Comparison of ENCODE assay signal across 8 mouse cellular contexts in the genomic region with DNA sequence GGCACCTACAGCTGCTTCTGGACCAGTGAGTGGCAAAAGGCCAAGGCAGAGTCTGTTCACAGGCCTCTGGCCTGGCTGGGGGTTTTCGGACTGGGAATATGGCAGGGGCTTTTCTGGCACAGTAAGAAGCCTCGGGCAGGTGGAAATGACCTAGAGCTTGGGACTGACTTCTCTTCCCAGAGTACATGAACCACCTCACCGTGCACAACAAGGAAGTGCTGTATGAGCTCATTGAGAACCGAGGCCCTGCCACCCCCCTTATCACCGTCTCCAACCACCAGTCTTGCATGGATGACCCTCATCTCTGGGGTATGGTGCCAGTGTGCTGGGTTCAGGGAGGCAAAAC. TPM values are rescaled to one million over a fixed set of nuclear protein-coding genes. Genes with fewer than 3 reads are reported as not detected.
A peak's percentile ranks its signal among the peaks of the same experiment; 100 is the strongest.
DNase-seq lines count a peak whose midpoint lies in the region; ATAC-seq lines count a peak whose summit lies in the region.

No protein-coding gene starts in this region.

- ATAC-seq in CD4-positive, CD25-positive, alpha-beta regulatory T cell, adult 4 months: no peak
- ATAC-seq in megakaryocyte, adult 5-6 weeks (ENCODE audit: poor library complexity, severe bottlenecking): no peak
- ATAC-seq in limb, embryonic 12.5 days (ENCODE audit: insufficient number of reproducible peaks, insufficient read depth, low FRiP score, low TSS enrichment, low read depth): peak; percentile 7; the same call in 1 of the 2 replicates

- H3K9me3 ChIP-seq in megakaryocyte, embryonic 14.5 days: no peaks in the 10 kb centered on the region
- no peaks in the 10 kb centered on the region for H3K9me3 ChIP-seq in limb, embryonic 12.5 days

- H3K27me3 ChIP-seq in megakaryocyte, embryonic 14.5 days (replicated peaks): peaks cover 19% of the 10 kb centered on the region
- H3K27me3 ChIP-seq in limb, embryonic 12.5 days: peaks cover 17% of the 10 kb centered on the region
- H3K27me3 ChIP-seq in splenic B cell, adult 2 months (ENCODE audit: control insufficient read depth, insufficient read depth, low read length, poor library complexity, severe bottlenecking): no peaks in the 10 kb centered on the region

- peak overlapping the region; percentile 95 for H3K4me3 ChIP-seq in megakaryocyte, embryonic 14.5 days (replicated peaks)
- peak overlapping the region; percentile 60 for H3K4me3 ChIP-seq in limb, embryonic 12.5 days (replicated peaks)

- peak overlapping the region; percentile 84; the same call in 1 of the 2 replicates for H3K27ac ChIP-seq in limb, embryonic 12.5 days

- DNase-seq in CD4-positive, CD25-positive, alpha-beta regulatory T cell, adult 2 months (ENCODE audit: low read depth, low spot score): peak; percentile 13
- DNase-seq in splenic B cell, adult 2 months (ENCODE audit: low read depth, low spot score): peak; percentile 47
- no peak for DNase-seq in thymus, postnatal 4 days
- no peak for DNase-seq in layer of hippocampus, adult 18-20 months (ENCODE audit: low spot score in 2 of 2)

- peaks cover 19% of the 10 kb centered on the region for H3K4me1 ChIP-seq in megakaryocyte, embryonic 14.5 days
- H3K4me1 ChIP-seq in limb, embryonic 12.5 days (replicated peaks): peaks cover 10% of the 10 kb centered on the region; the same call in 1 of the 2 replicates

- peaks cover 36% of the 10 kb centered on the region for H3K36me3 ChIP-seq in megakaryocyte, embryonic 14.5 days (replicated peaks; ENCODE audit: low read length)
- H3K36me3 ChIP-seq in limb, embryonic 12.5 days: 0 out of 2 replicates have a peak, but pooled peaks cover under 1% of the 10 kb centered on the region
- no peaks in the 10 kb centered on the region for H3K36me3 ChIP-seq in splenic B cell, adult 2 months (ENCODE audit: control insufficient read depth, insufficient read depth, low read length, poor library complexity, severe bottlenecking)

- 32% methylated on average over 5 of the region's 5 CpGs for WGBS in limb, embryonic 12.5 days

- H3K9ac ChIP-seq in limb, embryonic 12.5 days (replicated peaks): peak overlapping the region; percentile 73

- peak overlapping the region; percentile 69 for H3K4me2 ChIP-seq in limb, embryonic 12.5 days

RNA-seq across cellular contexts. Expression of a gene that starts 0.9 kb away (rescaled TPM):
- 10 to 100 TPM; 23.0 to 31.1 TPM for polyA plus RNA-seq in CD4-positive, CD25-positive, alpha-beta regulatory T cell, adult 4 months (2017; shearing (Covaris generic))
- 2.8 TPM in 1 of 2 replicates, not detected in the other for polyA plus RNA-seq in megakaryocyte, embryonic 14.5 days (2012; ENCODE audit: insufficient read depth, low replicate concordance)
- 105 and 116 TPM in 2 replicates for total RNA-seq in megakaryocyte, adult 5-6 weeks (2015)
- total RNA-seq in megakaryocyte, adult 5-6 weeks (2017): 63.8 and 69.1 TPM in 2 replicates
- 9.9 and 11.6 TPM in 2 replicates for polyA plus RNA-seq in limb, embryonic 12.5 days (2016; fragmentation: Nextera tagmentation; extraction: Ambion mirVana)
- 1 to 10 TPM; 2.4 to 2.6 TPM for total RNA-seq in layer of hippocampus, adult 18-20 months (2021)

RNA-seq across cellular contexts. Expression of a gene that starts 1.4 kb away (rescaled TPM):
- 10 to 100 TPM; 54.0 to 68.6 TPM for polyA plus RNA-seq in CD4-positive, CD25-positive, alpha-beta regulatory T cell, adult 4 months (2017; shearing (Covaris generic))
- polyA plus RNA-seq in megakaryocyte, embryonic 14.5 days (2012; ENCODE audit: insufficient read depth, low replicate concordance): 29.6 and 48.2 TPM in 2 replicates
- 45.2 and 49.3 TPM in 2 replicates for total RNA-seq in megakaryocyte, adult 5-6 weeks (2015)
- total RNA-seq in megakaryocyte, adult 5-6 weeks (2017): 28.1 and 33.1 TPM in 2 replicates
- polyA plus RNA-seq in limb, embryonic 12.5 days (2016; fragmentation: Nextera tagmentation; extraction: Ambion mirVana): 90.9 and 94.9 TPM in 2 replicates
- 10 to 100 TPM; 57.7 to 60.7 TPM for total RNA-seq in layer of hippocampus, adult 18-20 months (2021)

RNA-seq across cellular contexts. Expression of a gene that starts 12.5 kb away (rescaled TPM):
- polyA plus RNA-seq in CD4-positive, CD25-positive, alpha-beta regulatory T cell, adult 4 months (2017; shearing (Covaris generic)): 1,000 to 10,000 TPM in 1 of 2 experiments, 100 to 1,000 TPM in 1; 597 to 1,460 TPM
- polyA plus RNA-seq in megakaryocyte, embryonic 14.5 days (2012; ENCODE audit: insufficient read depth, low replicate concordance): 328 and 1,584 TPM in 2 replicates
- total RNA-seq in megakaryocyte, adult 5-6 weeks (2015): 2,650 and 3,055 TPM in 2 replicates
- 1,311 and 1,465 TPM in 2 replicates for total RNA-seq in megakaryocyte, adult 5-6 weeks (2017)
- polyA plus RNA-seq in limb, embryonic 12.5 days (2016; fragmentation: Nextera tagmentation; extraction: Ambion mirVana): 787 and 794 TPM in 2 replicates
- 100 to 1,000 TPM; 185 to 211 TPM for total RNA-seq in layer of hippocampus, adult 18-20 months (2021)

RNA-seq across cellular contexts. Expression of a gene that starts 13.8 kb away (rescaled TPM):
- 100 to 1,000 TPM; 165 to 225 TPM for polyA plus RNA-seq in CD4-positive, CD25-positive, alpha-beta regulatory T cell, adult 4 months (2017; shearing (Covaris generic))
- polyA plus RNA-seq in megakaryocyte, embryonic 14.5 days (2012; ENCODE audit: insufficient read depth, low replicate concordance): 10.7 and 29.6 TPM in 2 replicates
- 229 and 231 TPM in 2 replicates for total RNA-seq in megakaryocyte, adult 5-6 weeks (2015)
- 218 and 254 TPM in 2 replicates for total RNA-seq in megakaryocyte, adult 5-6 weeks (2017)
- 94.8 and 106 TPM in 2 replicates for polyA plus RNA-seq in limb, embryonic 12.5 days (2016; fragmentation: Nextera tagmentation; extraction: Ambion mirVana)
- 100 to 1,000 TPM; 327 to 335 TPM for total RNA-seq in layer of hippocampus, adult 18-20 months (2021)

RNA-seq across cellular contexts. Expression of a gene that starts 21.7 kb away (rescaled TPM):
- polyA plus RNA-seq in CD4-positive, CD25-positive, alpha-beta regulatory T cell, adult 4 months (2017; shearing (Covaris generic)): 100 to 1,000 TPM; 283 to 370 TPM
- polyA plus RNA-seq in megakaryocyte, embryonic 14.5 days (2012; ENCODE audit: insufficient read depth, low replicate concordance): 38.9 and 88.6 TPM in 2 replicates
- 133 and 170 TPM in 2 replicates for total RNA-seq in megakaryocyte, adult 5-6 weeks (2015)
- total RNA-seq in megakaryocyte, adult 5-6 weeks (2017): 44.6 and 70.5 TPM in 2 replicates
- polyA plus RNA-seq in limb, embryonic 12.5 days (2016; fragmentation: Nextera tagmentation; extraction: Ambion mirVana): 228 and 276 TPM in 2 replicates
- 100 to 1,000 TPM; 615 to 618 TPM for total RNA-seq in layer of hippocampus, adult 18-20 months (2021)

Comparison
In these comparisons a context has a peak if more than half of its experiments do, and no peak if none do; other contexts are left out.
1. DNase-seq: peak in CD4-positive, CD25-positive, alpha-beta regulatory T cell, adult 2 months (single experiment) and splenic B cell, adult 2 months (single experiment); none in thymus, postnatal 4 days (single experiment) and layer of hippocampus, adult 18-20 months (0 of 2).